Mouse (Mus musculus): ENCODE data around the gene Cbr3. TPM values are rescaled to one million over a fixed set of nuclear protein-coding genes. Genes with fewer than 3 reads are reported as not detected.

Gene Cbr3
- polyA plus RNA-seq, 1 experiment from 2014 or later: 208 TPM

GRCm38 (mm10) chr16:93714426-93714825 is 31.4 kb downstream of the Cbr3 start:
- no peaks in the 10 kb centered on the region for H3K9me3 ChIP-seq (ENCODE audit: control insufficient read depth, low read length)
- peaks cover 3% of the 10 kb centered on the region; the same call in 1 of the 2 replicates for H3K4me1 ChIP-seq (replicated peaks; ENCODE audit: control insufficient read depth, insufficient read depth)
- ATAC-seq (ENCODE audit: low FRiP score, low TSS enrichment): no peak
- H3K4me3 ChIP-seq (ENCODE audit: low read depth, low read length): no peak overlapping the region
- H3K9ac ChIP-seq (ENCODE audit: low read length): no peak overlapping the region
- no peaks in the 10 kb centered on the region for H3K27me3 ChIP-seq (ENCODE audit: control insufficient read depth, insufficient read depth, low read length)
- no peaks in the 10 kb centered on the region for H3K36me3 ChIP-seq (ENCODE audit: control insufficient read depth, insufficient read depth, low read length)
- no peak overlapping the region for H3K4me2 ChIP-seq (replicated peaks; ENCODE audit: low read depth)
- peak overlapping the region; percentile 40; the same call in 1 of the 2 replicates for H3K27ac ChIP-seq (replicated peaks)
- DNase-seq (ENCODE audit: low spot score): peak; percentile 58
- no peak for TF ChIP-seq EP300 (optimal IDR thresholded peaks at IDR 0.05)
- TF ChIP-seq CTCF (IDR thresholded peaks at IDR 0.05; ENCODE audit: low read depth): no peak
- 29% methylated on average over 5 of the region's 5 CpGs for WGBS

- Histone ChIP-seq H3K4me3 (ENCODE audit: low read depth, low read length) (peak overlapping the region; percentile 10; the same call in 1 of the 2 replicates), H3K4me2 (replicated peaks; ENCODE audit: low read depth) (peak overlapping the region; percentile 33), H3K27ac (replicated peaks) (no peak overlapping the region), H3K9me3 (ENCODE audit: control insufficient read depth, low read length) (no peaks in the 10 kb centered on the region), H3K27me3 (ENCODE audit: control insufficient read depth, insufficient read depth, low read length) (no peaks in the 10 kb centered on the region), H3K9ac (ENCODE audit: low read length) (no peak overlapping the region; the same call in 1 of the 2 replicates), H3K4me1 (replicated peaks; ENCODE audit: control insufficient read depth, insufficient read depth) (peaks cover 3% of the 10 kb centered on the region; the same call in 1 of the 2 replicates), H3K36me3 (ENCODE audit: control insufficient read depth, insufficient read depth, low read length) (no peaks in the 10 kb centered on the region)
- 56% methylated on average over 6 of the region's 6 CpGs for WGBS
- TF ChIP-seq EP300 (optimal IDR thresholded peaks at IDR 0.05) (no peak), CTCF (IDR thresholded peaks at IDR 0.05; ENCODE audit: low read depth) (no peak)
- ATAC-seq (ENCODE audit: low FRiP score, low TSS enrichment) (no peak), DNase-seq (ENCODE audit: low spot score) (peak; percentile 62)
Measured at GRCm38 (mm10) chr16:93715826-93716225, 32.8 kb downstream of the Cbr3 start.

- Histone ChIP-seq H3K27ac (replicated peaks) (peak overlapping the region; percentile 45), H3K4me1 (replicated peaks; ENCODE audit: control insufficient read depth, insufficient read depth) (peaks cover 3% of the 10 kb centered on the region; the same call in 1 of the 2 replicates), H3K4me2 (replicated peaks; ENCODE audit: low read depth) (peak overlapping the region; percentile 33; the same call in 1 of the 2 replicates), H3K4me3 (ENCODE audit: low read depth, low read length) (no peak overlapping the region), H3K9me3 (ENCODE audit: control insufficient read depth, low read length) (no peaks in the 10 kb centered on the region), H3K27me3 (ENCODE audit: control insufficient read depth, insufficient read depth, low read length) (no peaks in the 10 kb centered on the region), H3K36me3 (ENCODE audit: control insufficient read depth, insufficient read depth, low read length) (no peaks in the 10 kb centered on the region), H3K9ac (ENCODE audit: low read length) (no peak overlapping the region)
- ATAC-seq (ENCODE audit: low FRiP score, low TSS enrichment) (peak; percentile 38), DNase-seq (ENCODE audit: low spot score) (peak; percentile 82)
- 27% methylated on average over 5 of the region's 5 CpGs for WGBS
- TF ChIP-seq CTCF (IDR thresholded peaks at IDR 0.05; ENCODE audit: low read depth) (no peak), EP300 (optimal IDR thresholded peaks at IDR 0.05) (no peak)
Measured at GRCm38 (mm10) chr16:93717299-93717703, 34.3 kb downstream of the Cbr3 start.

GRCm38 (mm10) chr16:93721771-93722170 is 38.8 kb downstream of the Cbr3 start:
- Histone ChIP-seq H3K9ac (ENCODE audit: low read length) (no peak overlapping the region), H3K4me3 (ENCODE audit: low read depth, low read length) (no peak overlapping the region), H3K27ac (replicated peaks) (no peak overlapping the region), H3K4me2 (replicated peaks; ENCODE audit: low read depth) (no peak overlapping the region), H3K36me3 (ENCODE audit: control insufficient read depth, insufficient read depth, low read length) (no peaks in the 10 kb centered on the region), H3K4me1 (replicated peaks; ENCODE audit: control insufficient read depth, insufficient read depth) (peaks cover 3% of the 10 kb centered on the region; the same call in 1 of the 2 replicates), H3K9me3 (ENCODE audit: control insufficient read depth, low read length) (no peaks in the 10 kb centered on the region), H3K27me3 (ENCODE audit: control insufficient read depth, insufficient read depth, low read length) (no peaks in the 10 kb centered on the region)
- ATAC-seq (ENCODE audit: low FRiP score, low TSS enrichment) (no peak), DNase-seq (ENCODE audit: low spot score) (no peak)
- WGBS: 81% methylated on average over 5 of the region's 5 CpGs
- no peak for TF ChIP-seq EP300 (optimal IDR thresholded peaks at IDR 0.05)
- TF ChIP-seq CTCF (IDR thresholded peaks at IDR 0.05; ENCODE audit: low read depth): no peak

- Histone ChIP-seq H3K36me3 (ENCODE audit: control insufficient read depth, insufficient read depth, low read length) (no peaks in the 10 kb centered on the region), H3K4me3 (ENCODE audit: low read depth, low read length) (no peak overlapping the region), H3K9ac (ENCODE audit: low read length) (no peak overlapping the region), H3K4me2 (replicated peaks; ENCODE audit: low read depth) (no peak overlapping the region), H3K4me1 (replicated peaks; ENCODE audit: control insufficient read depth, insufficient read depth) (0 out of 2 replicates have a peak, but pooled peaks cover 1% of the 10 kb centered on the region), H3K27me3 (ENCODE audit: control insufficient read depth, insufficient read depth, low read length) (no peaks in the 10 kb centered on the region), H3K27ac (replicated peaks) (no peak overlapping the region), H3K9me3 (ENCODE audit: control insufficient read depth, low read length) (no peaks in the 10 kb centered on the region)
- TF ChIP-seq CTCF (IDR thresholded peaks at IDR 0.05; ENCODE audit: low read depth) (no peak), EP300 (optimal IDR thresholded peaks at IDR 0.05) (no peak)
- ATAC-seq (ENCODE audit: low FRiP score, low TSS enrichment) (no peak), DNase-seq (ENCODE audit: low spot score) (no peak)
- WGBS: 61% methylated on average over 2 of the region's 2 CpGs
Measured at GRCm38 (mm10) chr16:93722476-93722875, 39.5 kb downstream of the Cbr3 start.

- H3K27me3 ChIP-seq (ENCODE audit: control insufficient read depth, insufficient read depth, low read length): no peaks in the 10 kb centered on the region
- H3K36me3 ChIP-seq (ENCODE audit: control insufficient read depth, insufficient read depth, low read length): 0 out of 2 replicates have a peak, but pooled peaks cover 3% of the 10 kb centered on the region
- DNase-seq (ENCODE audit: low spot score) (peak; percentile 71), ATAC-seq (ENCODE audit: low FRiP score, low TSS enrichment) (peak; percentile 56)
- H3K4me1 ChIP-seq (replicated peaks; ENCODE audit: control insufficient read depth, insufficient read depth): no peaks in the 10 kb centered on the region
- TF ChIP-seq CTCF (IDR thresholded peaks at IDR 0.05; ENCODE audit: low read depth) (no peak), EP300 (optimal IDR thresholded peaks at IDR 0.05) (no peak)
- H3K4me3 ChIP-seq (ENCODE audit: low read depth, low read length): no peak overlapping the region
- H3K9me3 ChIP-seq (ENCODE audit: control insufficient read depth, low read length): no peaks in the 10 kb centered on the region
- H3K27ac ChIP-seq (replicated peaks): no peak overlapping the region
- H3K4me2 ChIP-seq (replicated peaks; ENCODE audit: low read depth): no peak overlapping the region
- WGBS: 55% methylated on average over 8 of the region's 8 CpGs
- no peak overlapping the region for H3K9ac ChIP-seq (ENCODE audit: low read length)
Measured at GRCm38 (mm10) chr16:93725417-93726144, 42.6 kb downstream of the Cbr3 start.

Data from stomach, postnatal 0 days (tissue).